Mouse (Mus musculus) megakaryocyte, embryonic 14.5 days (primary cell): ENCODE measurements around the gene Ambn.

Experiments used
- FLI1 ChIP-seq: IDR thresholded peaks from 2 replicates; pipeline ENCODE4 v1.6.1; 2012; ENCODE audit warnings: low read length, inconsistent platforms, mixed read lengths
- GATA1 ChIP-seq: IDR thresholded peaks from 3 replicates; pipeline ENCODE4 v1.6.1; 2012; ENCODE audit warnings: mixed read lengths, low read length, inconsistent platforms, borderline replicate concordance

DNA sequence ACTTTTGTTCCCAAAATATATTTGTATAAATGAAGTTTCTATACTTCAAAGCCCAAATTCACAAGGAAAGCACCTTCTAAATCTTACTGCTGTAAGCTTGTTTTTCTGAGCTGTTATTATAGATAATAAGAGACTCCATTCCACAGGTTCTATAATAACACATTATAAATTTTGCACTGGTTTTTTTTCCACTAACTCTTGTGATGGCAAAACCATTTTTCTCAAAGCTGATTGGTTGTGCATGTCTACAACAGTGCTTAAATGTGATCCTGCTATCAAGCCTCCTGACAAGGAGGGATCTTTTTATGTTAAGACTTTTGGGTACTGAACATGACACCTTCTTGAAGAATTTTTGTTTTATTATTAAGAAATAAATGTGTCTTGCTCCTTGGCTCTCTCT is 31.9 kb downstream of the Ambn start, which contains the start of gene Enam:
- TF ChIP-seq GATA1 (no peak), FLI1 (no peak)
